Mouse (Mus musculus) myocyte (in vitro differentiated cells): ENCODE results near the gene Auts2. TPM values are rescaled to one million over a fixed set of nuclear protein-coding genes. Genes with fewer than 3 reads are reported as not detected.

ENCODE experiments used
- H3K27me3 ChIP-seq: one replicate; pipeline ENCODE4 v1.6.1; 2011; ENCODE audit not compliant: control insufficient read depth, insufficient read depth, insufficient read length
- H3K36me3 ChIP-seq: one replicate; pipeline ENCODE4 v1.6.1; 2011; ENCODE audit not compliant: control insufficient read depth, insufficient read depth
- H3K4me2 ChIP-seq: one replicate; pipeline ENCODE4 v1.6.1; 2011; ENCODE audit warnings: low read depth, control low read depth
- H3K4me3 ChIP-seq: one replicate; pipeline ENCODE4 v1.5.1; 2011; ENCODE audit warnings: mild to moderate bottlenecking, control low read depth, moderate library complexity
- H3K79me2 ChIP-seq: one replicate; pipeline ENCODE4 v1.6.1; 2011; ENCODE audit not compliant: control insufficient read depth, insufficient read depth
- H3ac ChIP-seq: one replicate; pipeline ENCODE4 v1.6.1; 2011; ENCODE audit not compliant: control insufficient read depth, insufficient read length
- CEBPB ChIP-seq: IDR thresholded peaks from 2 replicates; pipeline ENCODE4 v1.6.1; 2011; ENCODE audit warnings: mild to moderate bottlenecking, moderate library complexity; ENCODE audit not compliant: poor library complexity, insufficient read depth, severe bottlenecking
- E2F4 ChIP-seq: IDR thresholded peaks from one replicate; pipeline ENCODE4 v1.6.1; 2011; ENCODE audit warnings: mild to moderate bottlenecking, control low read depth, moderate library complexity; ENCODE audit not compliant: insufficient read depth
- MAX ChIP-seq: IDR thresholded peaks from one replicate; pipeline ENCODE4 v1.6.1; 2011; ENCODE audit warnings: low read depth, mild to moderate bottlenecking, control low read depth
- MYOD1 ChIP-seq, 3 experiments: IDR thresholded peaks; one replicate each; pipeline ENCODE4 v1.6.1; 2011; ENCODE audit warnings: control low read depth in 2 of 3, low read depth in 2 of 3, mild to moderate bottlenecking in 2 of 3, moderate library complexity in 1 of 3; ENCODE audit not compliant: insufficient read length in 2 of 3, control insufficient read depth in 1 of 3
- MYOG ChIP-seq, 3 experiments: IDR thresholded peaks; one replicate each; pipeline ENCODE4 v1.6.1; 2011; ENCODE audit warnings: control low read depth in 2 of 3, low read depth in 2 of 3, mild to moderate bottlenecking in 2 of 3; ENCODE audit not compliant: insufficient read length in 2 of 3, control insufficient read depth in 1 of 3, insufficient read depth in 1 of 3
- POLR2A ChIP-seq: IDR thresholded peaks from one replicate; pipeline ENCODE4 v1.6.1; 2011; ENCODE audit warnings: low read depth, mild to moderate bottlenecking, control low read depth, moderate library complexity; ENCODE audit not compliant: insufficient read length
- POLR2AphosphoS2 ChIP-seq: IDR thresholded peaks from one replicate; pipeline ENCODE4 v1.6.1; 2011; ENCODE audit warnings: low read depth, control low read depth; ENCODE audit not compliant: insufficient read length
- REST ChIP-seq: IDR thresholded peaks from one replicate; pipeline ENCODE4 v1.6.1; 2011; ENCODE audit warnings: mild to moderate bottlenecking, control low read depth, moderate library complexity; ENCODE audit not compliant: insufficient read depth, insufficient read length
- SRF ChIP-seq: IDR thresholded peaks from one replicate; pipeline ENCODE4 v1.6.1; 2011; ENCODE audit warnings: low read depth; ENCODE audit not compliant: control insufficient read depth, insufficient read length
- TCF12 ChIP-seq: IDR thresholded peaks from one replicate; pipeline ENCODE4 v1.6.1; 2011; ENCODE audit warnings: mild to moderate bottlenecking, control low read depth; ENCODE audit not compliant: poor library complexity, insufficient read depth, severe bottlenecking
- TCF3 ChIP-seq: IDR thresholded peaks from one replicate; pipeline ENCODE4 v1.6.1; 2011; ENCODE audit warnings: low read depth, control low read depth; ENCODE audit not compliant: insufficient read length
- USF1 ChIP-seq: IDR thresholded peaks from one replicate; pipeline ENCODE4 v1.6.1; 2011; ENCODE audit warnings: low read depth, mild to moderate bottlenecking, control low read depth, moderate library complexity
- polyA plus RNA-seq: library from polyadenylated mRNA; unstranded; fragments of >200 nt; fragmentation: generic; extraction: Trizol; gene quantifications from one replicate; pipeline ENCODE4 v1.2.1, GENCODE M21; 2012; ENCODE audit warnings: missing spikeins

The Auts2 gene
- polyA plus RNA-seq, 1 experiment: 8.0 TPM

DNA sequence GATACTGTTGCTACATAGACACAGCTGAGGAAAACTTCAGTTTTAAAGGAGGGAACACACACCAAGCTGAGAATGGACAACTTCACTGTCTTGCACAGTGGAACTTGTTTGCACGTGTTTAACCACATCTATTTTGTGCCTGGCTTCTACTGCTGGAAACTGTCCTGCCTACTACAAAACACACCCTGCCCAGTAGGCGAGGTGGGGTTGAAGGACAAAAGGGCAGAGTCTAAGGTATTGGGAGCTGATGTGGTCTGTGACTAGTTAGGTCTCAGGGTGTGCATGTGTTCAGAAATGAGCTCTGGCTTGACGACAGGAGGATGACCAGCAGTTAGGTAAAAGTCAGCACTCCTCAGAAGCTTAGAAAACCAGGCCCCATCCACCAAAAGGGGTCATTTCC is 636.8 kb downstream of the Auts2 start:
- Histone ChIP-seq H3K27me3 (no peaks in the 10 kb centered on the region), H3K4me2 (no peak overlapping the region), H3K36me3 (no peaks in the 10 kb centered on the region), H3K79me2 (no peaks in the 10 kb centered on the region), H3K4me3 (no peak overlapping the region), H3ac (no peak overlapping the region)
- TF ChIP-seq TCF12 (no peak), MAX (no peak), MYOD1 (IDR thresholded peaks at IDR 0.05; ENCODE audit: control insufficient read depth in 1 of 3, insufficient read length in 2 of 3, low read depth in 2 of 3) (no peak), MYOG (IDR thresholded peaks at IDR 0.05; ENCODE audit: control insufficient read depth in 1 of 3, insufficient read depth in 1 of 3, insufficient read length in 2 of 3, low read depth in 2 of 3) (no peak), CEBPB (no peak), TCF3 (no peak), POLR2A (no peak), POLR2AphosphoS2 (no peak), E2F4 (no peak), USF1 (no peak), SRF (no peak), REST (no peak)

DNA sequence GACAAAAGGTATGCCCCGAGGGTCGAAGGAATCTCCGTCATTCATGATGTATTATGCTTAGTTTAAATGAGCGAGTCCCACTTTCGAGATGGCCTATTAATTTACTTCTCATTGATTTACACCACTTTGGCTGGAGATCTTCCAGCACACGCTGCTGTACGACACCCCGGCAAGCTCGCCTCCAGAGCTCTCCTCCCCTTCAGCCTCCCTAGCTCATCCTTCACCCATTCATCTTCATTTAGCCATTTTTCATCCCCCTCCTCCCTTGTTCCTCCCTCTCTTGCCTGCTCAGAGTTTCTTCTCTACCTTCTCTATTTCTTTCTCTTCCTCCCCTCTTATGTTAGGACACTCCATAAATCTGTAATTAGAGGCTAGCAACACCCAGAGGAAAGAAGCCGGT is 638.7 kb downstream of the Auts2 start:
- H3K79me2 ChIP-seq: no peaks in the 10 kb centered on the region
- no peak overlapping the region for H3K4me3 ChIP-seq
- no peaks in the 10 kb centered on the region for H3K36me3 ChIP-seq
- TF ChIP-seq REST (no peak), TCF3 (no peak), MYOD1 (IDR thresholded peaks at IDR 0.05; ENCODE audit: control insufficient read depth in 1 of 3, insufficient read length in 2 of 3, low read depth in 2 of 3) (no peak)
- no peaks in the 10 kb centered on the region for H3K27me3 ChIP-seq
- H3ac ChIP-seq: no peak overlapping the region
- no peak overlapping the region for H3K4me2 ChIP-seq

DNA sequence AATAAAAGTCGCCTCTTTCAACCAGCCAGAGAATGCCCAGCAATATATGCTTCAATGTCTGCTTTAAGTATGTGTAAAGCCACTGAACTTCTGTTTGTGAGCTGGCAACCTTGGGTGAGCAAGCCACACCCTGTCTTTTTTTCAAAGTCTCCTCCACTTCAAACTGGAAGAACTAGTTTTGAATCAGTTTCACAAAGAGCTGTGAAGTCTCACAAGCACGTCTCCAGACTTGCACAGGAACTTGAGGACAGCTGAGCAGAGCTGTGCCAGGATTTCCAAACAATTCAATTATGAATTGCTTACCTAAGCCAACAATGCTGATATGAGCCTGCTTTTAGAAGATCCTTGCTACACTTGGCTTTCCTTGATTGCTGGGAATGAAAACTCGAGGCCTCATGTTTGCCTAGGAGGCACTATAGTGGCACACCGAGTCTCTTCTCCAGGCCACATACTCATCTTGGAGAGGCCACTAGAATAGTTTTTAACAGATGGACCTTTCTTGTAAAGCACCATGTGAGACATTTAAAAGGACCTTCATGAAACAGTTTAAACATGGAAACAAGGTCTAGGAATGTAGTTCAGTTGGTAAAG is 645.0 kb downstream of the Auts2 start:
- H3K4me2 ChIP-seq: no peak overlapping the region
- TF ChIP-seq POLR2AphosphoS2: no peak
- TF ChIP-seq USF1: no peak
- no peak for TF ChIP-seq TCF3
- TF ChIP-seq CEBPB: no peak
- TF ChIP-seq E2F4: no peak
- no peak for TF ChIP-seq REST
- no peak for TF ChIP-seq MAX
- TF ChIP-seq TCF12: no peak
- no peak for TF ChIP-seq SRF
- TF ChIP-seq POLR2A: no peak
- no peak for TF ChIP-seq MYOG (IDR thresholded peaks at IDR 0.05; ENCODE audit: control insufficient read depth in 1 of 3, insufficient read depth in 1 of 3, insufficient read length in 2 of 3, low read depth in 2 of 3)
- TF ChIP-seq MYOD1 (IDR thresholded peaks at IDR 0.05; ENCODE audit: control insufficient read depth in 1 of 3, insufficient read length in 2 of 3, low read depth in 2 of 3): no peak
- H3ac ChIP-seq: no peak overlapping the region

DNA sequence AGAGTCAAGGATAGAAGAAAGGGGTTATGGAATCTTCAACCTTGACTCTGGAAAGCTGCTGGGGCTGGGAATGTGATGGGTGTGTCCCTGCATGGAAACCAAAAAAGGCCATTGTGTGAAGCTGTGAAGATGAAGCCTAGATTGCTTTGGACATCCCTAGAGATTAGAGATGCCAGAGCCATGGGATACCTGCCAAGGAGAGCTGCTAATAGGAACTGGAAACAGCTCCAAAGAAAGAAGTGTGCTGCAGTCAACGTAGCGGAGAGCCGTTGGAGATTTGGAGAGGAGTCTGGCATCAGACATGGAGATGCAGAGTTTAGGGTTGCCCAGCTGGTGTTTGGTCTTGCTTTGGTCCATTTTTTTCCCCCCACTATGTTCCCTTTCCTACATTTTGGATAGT is 656.5 kb downstream of the Auts2 start:
- Histone ChIP-seq H3ac (no peak overlapping the region), H3K27me3 (no peaks in the 10 kb centered on the region), H3K4me2 (no peak overlapping the region), H3K4me3 (no peak overlapping the region), H3K79me2 (no peaks in the 10 kb centered on the region), H3K36me3 (no peaks in the 10 kb centered on the region)
- TF ChIP-seq CEBPB: no peak
- TF ChIP-seq MYOD1 (IDR thresholded peaks at IDR 0.05; ENCODE audit: control insufficient read depth in 1 of 3, insufficient read length in 2 of 3, low read depth in 2 of 3): no peak
- TF ChIP-seq TCF3: no peak
- no peak for TF ChIP-seq E2F4
- TF ChIP-seq SRF: no peak
- TF ChIP-seq MAX: no peak

More for the DNA sequence above, 645.0 kb downstream of the Auts2 start:
- H3K36me3 ChIP-seq: no peaks in the 10 kb centered on the region
- H3K4me3 ChIP-seq: no peak overlapping the region
- H3K79me2 ChIP-seq: no peaks in the 10 kb centered on the region
- no peaks in the 10 kb centered on the region for H3K27me3 ChIP-seq

DNA sequence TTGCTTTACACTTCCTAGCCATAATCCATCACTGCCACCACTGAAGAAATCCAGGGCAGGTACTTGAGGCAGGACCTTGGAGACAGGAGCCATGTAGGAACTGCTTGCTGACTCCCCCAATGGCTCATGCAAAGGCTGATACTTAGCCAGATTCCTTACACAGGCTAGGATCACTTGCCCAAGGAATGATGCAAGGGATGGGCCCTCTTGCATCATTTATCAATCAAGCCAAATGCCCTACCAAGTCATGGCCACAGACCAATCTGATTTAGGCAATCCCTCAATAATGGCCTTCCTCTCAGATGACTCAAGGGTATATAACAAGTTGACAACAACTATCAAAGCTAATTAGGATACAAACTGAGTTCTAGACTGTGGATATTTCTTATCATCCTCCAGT is 666.6 kb downstream of the Auts2 start:
- no peaks in the 10 kb centered on the region for H3K79me2 ChIP-seq
- H3K27me3 ChIP-seq: no peaks in the 10 kb centered on the region
- no peak overlapping the region for H3K4me3 ChIP-seq
- H3ac ChIP-seq: no peak overlapping the region
- H3K36me3 ChIP-seq: no peaks in the 10 kb centered on the region
- TF ChIP-seq MAX (no peak), TCF12 (no peak), MYOD1 (IDR thresholded peaks at IDR 0.05; ENCODE audit: control insufficient read depth in 1 of 3, insufficient read length in 2 of 3, low read depth in 2 of 3) (no peak), CEBPB (peak; percentile 76), POLR2AphosphoS2 (no peak)
- no peak overlapping the region for H3K4me2 ChIP-seq
